Mouse (Mus musculus) lung, embryonic 14.5 days (tissue): ENCODE data around the gene Amh. TPM values are rescaled to one million over a fixed set of nuclear protein-coding genes. Genes with fewer than 3 reads are reported as not detected.

ENCODE experiments used
- ATAC-seq: fragments of 200-750 bp; cut with Nextera tagmentation; 2 replicates; pipeline ENCODE4 v1.8.0; 2017; ENCODE audit warnings: mild to moderate bottlenecking, moderate TSS enrichment, moderate library complexity; ENCODE audit not compliant: insufficient read depth
- DNase-seq: peaks from one replicate; pipeline ENCODE4 v3.0.0-alpha.2; 2015
- H3K27ac ChIP-seq: fragments of 300-500 bp; sonication (generic); 2 replicates; pipeline ENCODE4 v1.5.1; 2014; ENCODE audit warnings: low read depth, mild to moderate bottlenecking, moderate library complexity
- H3K27me3 ChIP-seq: fragments of 300-500 bp; sonication (generic); 2 replicates; pipeline ENCODE4 v1.6.1; 2014; ENCODE audit warnings: low read length, control low read depth; ENCODE audit not compliant: insufficient read depth
- H3K36me3 ChIP-seq: fragments of 300-500 bp; sonication (generic); 2 replicates; pipeline ENCODE4 v1.6.1; 2014; ENCODE audit warnings: control low read depth; ENCODE audit not compliant: insufficient read depth
- H3K4me1 ChIP-seq: fragments of 300-500 bp; sonication (generic); 2 replicates; pipeline ENCODE4 v1.6.1; 2014; ENCODE audit warnings: antibody characterized with exemption, control low read depth; ENCODE audit not compliant: insufficient read depth
- H3K4me2 ChIP-seq: fragments of 300-500 bp; sonication (generic); 2 replicates; pipeline ENCODE4 v1.6.1; 2014; ENCODE audit warnings: mild to moderate bottlenecking
- H3K4me3 ChIP-seq: fragments of 300-500 bp; sonication (generic); 2 replicates; pipeline ENCODE4 v1.5.1; 2014; ENCODE audit warnings: low read depth, low read length
- H3K9ac ChIP-seq: fragments of 300-500 bp; sonication (generic); 2 replicates; pipeline ENCODE4 v1.6.1; 2014
- H3K9me3 ChIP-seq: fragments of 300-500 bp; sonication (generic); 2 replicates; pipeline ENCODE4 v1.6.1; 2016; ENCODE audit warnings: low read depth, low read length, control low read depth
- CTCF ChIP-seq: IDR thresholded peaks from 2 replicates; pipeline ENCODE4 v1.5.1; 2016; ENCODE audit warnings: antibody characterized with exemption, low read depth
- WGBS: fragments of 180-500 bp; shearing (Covaris S2); extraction: QIAGEN DNeasy Blood & Tissue Kit; methylation state at CpG from one replicate; pipeline ENCODE4 v1.1.7; 2014; 5-methylcytosine and 5-hydroxymethylcytosine counted together
- polyA plus RNA-seq: library from polyadenylated mRNA; unstranded; fragments of >200 nt; fragmentation: Nextera tagmentation; extraction: Ambion mirVana; gene quantifications from 2 replicates; pipeline ENCODE4 v1.2.1, GENCODE M21; 2014

Gene Amh
- polyA plus RNA-seq, 1 experiment from 2014 or later: 0.14 TPM

DNA sequence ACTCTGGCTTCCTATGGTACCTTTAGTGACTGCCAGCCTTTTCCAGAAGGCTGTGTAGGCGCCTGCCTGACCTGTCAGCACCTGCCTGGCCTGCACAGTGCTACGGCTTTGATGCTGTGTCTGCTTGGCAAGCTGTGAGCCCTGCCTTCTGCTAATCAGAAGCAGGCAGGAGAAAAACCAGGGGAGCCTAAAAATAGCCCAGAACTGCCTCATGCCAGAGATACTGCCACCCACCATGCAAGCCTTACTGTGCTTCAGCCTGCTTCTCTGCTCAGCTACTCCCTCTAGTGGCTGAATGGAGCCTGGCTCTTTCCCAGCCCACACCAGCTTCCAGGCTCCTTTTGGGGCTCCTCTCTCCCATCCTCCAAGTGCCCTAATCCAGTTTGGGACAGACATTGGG lies 30.5 kb upstream of the Amh start:
- Histone ChIP-seq H3K9ac (no peak overlapping the region), H3K36me3 (peaks cover 99% of the 10 kb centered on the region), H3K9me3 (no peaks in the 10 kb centered on the region), H3K27me3 (no peaks in the 10 kb centered on the region), H3K4me1 (no peaks in the 10 kb centered on the region), H3K27ac (peak overlapping the region; percentile 0; the same call in 1 of the 2 replicates), H3K4me3 (no peak overlapping the region), H3K4me2 (no peak overlapping the region)
- DNase-seq (peak; percentile 81), ATAC-seq (peak; percentile 83)
- WGBS: 42% methylated on average over 2 of the region's 2 CpGs
- peak; percentile 89 for TF ChIP-seq CTCF

DNA sequence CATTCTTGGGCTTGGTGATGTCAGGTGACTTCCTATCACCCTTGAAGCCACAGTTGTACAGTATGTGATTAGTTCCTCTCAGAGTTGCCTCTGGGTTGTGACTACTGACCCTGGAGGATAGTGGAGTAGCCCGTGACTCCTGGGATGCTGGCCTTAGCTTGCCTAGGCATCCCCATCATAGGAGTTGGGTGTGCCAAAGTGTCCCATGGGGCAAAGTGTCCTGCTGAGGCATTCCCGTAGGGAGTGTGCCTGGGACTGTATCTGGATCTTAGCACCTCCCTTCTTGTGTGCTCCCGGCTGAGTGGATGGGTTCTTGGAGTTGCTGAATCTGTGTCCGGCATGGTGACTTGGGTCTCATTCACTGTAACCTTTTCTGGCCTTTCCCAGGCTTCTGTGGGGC lies 30.1 kb upstream of the Amh start:
- DNase-seq: no peak
- Histone ChIP-seq H3K27ac (no peak overlapping the region), H3K4me2 (no peak overlapping the region), H3K27me3 (no peaks in the 10 kb centered on the region), H3K4me1 (no peaks in the 10 kb centered on the region), H3K36me3 (peaks cover 99% of the 10 kb centered on the region), H3K9ac (no peak overlapping the region), H3K9me3 (no peaks in the 10 kb centered on the region), H3K4me3 (no peak overlapping the region)
- no peak for ATAC-seq
- TF ChIP-seq CTCF: no peak
- 86% methylated on average over 4 of the region's 4 CpGs for WGBS

DNA sequence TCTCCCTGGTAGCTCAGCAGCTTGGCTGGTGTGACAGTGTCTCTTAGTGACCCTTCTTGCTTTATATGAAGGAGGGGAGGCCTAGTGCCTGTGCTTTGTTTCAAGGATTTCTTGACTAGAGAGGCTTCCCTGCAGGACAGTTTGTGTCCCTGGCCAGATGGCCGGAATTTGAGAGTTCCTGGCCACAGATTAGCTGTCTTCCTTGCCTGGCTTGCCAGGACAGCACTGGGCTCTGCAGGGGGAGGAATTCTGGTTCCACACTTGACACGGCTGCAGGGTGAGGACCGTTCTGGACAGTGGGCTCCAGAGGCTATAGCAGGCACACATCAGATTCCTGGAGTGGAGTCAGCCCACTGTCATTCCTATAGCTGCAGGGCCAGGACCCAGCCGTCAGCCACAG lies 29.3 kb upstream of the Amh start:
- ATAC-seq (no peak), DNase-seq (no peak)
- no peak overlapping the region for H3K27ac ChIP-seq
- no peaks in the 10 kb centered on the region for H3K9me3 ChIP-seq
- TF ChIP-seq CTCF: no peak
- no peak overlapping the region for H3K4me3 ChIP-seq
- H3K36me3 ChIP-seq: peaks cover 99% of the 10 kb centered on the region
- no peak overlapping the region for H3K4me2 ChIP-seq
- WGBS: 83% methylated on average over 4 of the region's 4 CpGs
- H3K27me3 ChIP-seq: no peaks in the 10 kb centered on the region
- H3K9ac ChIP-seq: no peak overlapping the region
- no peaks in the 10 kb centered on the region for H3K4me1 ChIP-seq

DNA sequence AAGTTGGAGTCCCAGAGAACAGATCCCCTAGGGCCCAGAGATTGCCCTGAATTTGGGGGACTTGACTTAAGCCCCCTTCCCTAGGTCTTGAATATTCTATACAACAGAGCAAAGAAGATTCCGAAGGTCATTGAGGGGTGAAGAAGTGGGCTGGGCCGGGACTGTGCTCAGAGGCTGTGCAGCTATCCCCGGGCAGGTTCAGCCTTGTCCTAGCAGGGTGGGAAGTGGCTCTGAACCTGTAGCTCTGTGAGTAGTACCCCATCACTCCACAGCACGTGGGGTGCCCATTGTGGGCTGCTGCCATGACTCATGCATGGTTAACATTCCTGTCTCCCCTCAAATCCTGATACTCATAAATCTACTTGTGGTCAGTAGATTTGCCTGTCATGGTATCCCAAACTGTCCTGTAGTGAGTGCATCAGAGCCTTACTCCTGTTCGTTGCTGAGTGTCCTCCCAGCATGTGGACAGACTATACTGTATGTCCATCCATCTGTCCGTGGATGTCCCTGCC lies 28.6 kb upstream of the Amh start:
- no peak overlapping the region for H3K9ac ChIP-seq
- H3K4me2 ChIP-seq: no peak overlapping the region
- H3K27me3 ChIP-seq: no peaks in the 10 kb centered on the region
- H3K9me3 ChIP-seq: no peaks in the 10 kb centered on the region
- H3K4me1 ChIP-seq: no peaks in the 10 kb centered on the region
- no peak for TF ChIP-seq CTCF
- ATAC-seq: no peak
- no peak overlapping the region for H3K27ac ChIP-seq
- no peak overlapping the region for H3K4me3 ChIP-seq
- DNase-seq: no peak
- WGBS: 83% methylated on average over 6 of the region's 6 CpGs
- peaks cover 99% of the 10 kb centered on the region for H3K36me3 ChIP-seq

DNA sequence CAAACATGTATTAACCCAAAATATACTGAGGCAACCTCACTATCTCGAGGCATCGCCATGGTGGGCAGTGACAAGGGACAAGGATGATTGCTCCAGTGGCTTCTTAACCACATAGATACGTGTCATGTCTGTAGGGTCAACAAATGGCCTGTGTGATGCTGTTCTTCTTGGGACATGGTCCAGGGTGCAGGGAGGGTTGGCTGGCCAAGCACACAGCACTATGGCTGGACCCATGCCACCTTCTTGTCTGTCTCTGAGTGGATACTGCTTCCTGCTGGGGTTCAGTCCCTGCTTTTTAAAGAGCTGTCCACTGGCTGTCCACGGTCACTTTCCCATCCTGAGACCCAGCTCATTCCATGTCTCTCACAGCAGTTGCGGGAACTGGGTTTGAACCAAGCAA lies 27.9 kb upstream of the Amh start:
- H3K4me2 ChIP-seq: no peak overlapping the region
- H3K9me3 ChIP-seq: no peaks in the 10 kb centered on the region
- H3K36me3 ChIP-seq: peaks cover 99% of the 10 kb centered on the region
- H3K9ac ChIP-seq: no peak overlapping the region
- no peaks in the 10 kb centered on the region for H3K4me1 ChIP-seq
- TF ChIP-seq CTCF: no peak
- no peak overlapping the region for H3K4me3 ChIP-seq
- no peaks in the 10 kb centered on the region for H3K27me3 ChIP-seq
- ATAC-seq (no peak), DNase-seq (no peak)
- WGBS: 89% methylated on average over 5 of the region's 5 CpGs
- no peak overlapping the region for H3K27ac ChIP-seq

DNA sequence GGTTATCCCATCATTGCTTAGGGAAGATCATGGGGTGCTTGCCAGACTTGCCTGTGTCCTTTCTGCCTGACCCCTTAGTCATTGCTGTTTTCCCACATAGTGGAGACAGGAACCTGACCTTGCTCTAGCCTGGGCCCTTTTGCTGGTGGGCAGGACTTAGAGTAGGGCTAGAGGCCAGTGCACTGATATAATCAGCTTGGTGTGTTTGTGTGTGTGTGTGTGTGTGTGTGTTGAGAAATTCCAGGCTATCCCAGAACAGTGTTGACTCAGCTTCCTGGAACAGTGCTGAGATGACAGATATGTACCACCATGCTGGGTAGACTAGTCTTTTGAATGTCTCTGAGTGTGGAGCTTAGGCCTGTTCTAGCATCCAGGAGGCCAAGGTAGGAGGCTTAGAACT lies 25.5 kb upstream of the Amh start:
- Histone ChIP-seq H3K27ac (no peak overlapping the region), H3K4me3 (no peak overlapping the region), H3K4me1 (no peaks in the 10 kb centered on the region), H3K4me2 (no peak overlapping the region), H3K9ac (no peak overlapping the region), H3K36me3 (peaks cover 100% of the 10 kb centered on the region), H3K9me3 (no peaks in the 10 kb centered on the region), H3K27me3 (no peaks in the 10 kb centered on the region)
- no peak for TF ChIP-seq CTCF
- DNase-seq (no peak), ATAC-seq (no peak)

DNA sequence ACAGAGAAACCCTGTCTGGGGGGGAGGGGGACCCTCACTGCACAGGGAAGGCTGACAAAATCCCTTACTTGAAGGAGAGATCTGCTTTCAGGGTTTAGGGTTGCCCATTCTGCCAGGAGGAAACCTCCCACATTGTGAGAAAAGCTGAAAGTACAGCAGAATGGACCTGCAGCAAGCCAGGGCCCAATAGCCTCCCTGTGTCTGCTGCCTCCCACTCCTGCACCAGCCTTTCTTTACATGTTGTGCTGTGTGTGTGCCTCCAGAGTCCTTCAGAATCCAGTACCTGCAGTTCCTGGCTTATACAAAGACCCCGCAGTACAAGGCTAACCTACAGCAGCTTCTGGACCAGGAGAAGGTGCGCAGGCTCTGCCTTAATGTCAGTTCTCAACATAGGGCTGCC lies 20.7 kb upstream of the Amh start:
- ATAC-seq (no peak), DNase-seq (no peak)
- no peaks in the 10 kb centered on the region for H3K4me1 ChIP-seq
- no peak overlapping the region for H3K9ac ChIP-seq
- H3K4me2 ChIP-seq: no peak overlapping the region
- WGBS: 97% methylated on average over 2 of the region's 2 CpGs
- H3K36me3 ChIP-seq: peaks cover 100% of the 10 kb centered on the region
- H3K27ac ChIP-seq: no peak overlapping the region
- TF ChIP-seq CTCF: no peak
- H3K9me3 ChIP-seq: no peaks in the 10 kb centered on the region
- H3K4me3 ChIP-seq: no peak overlapping the region
- H3K27me3 ChIP-seq: no peaks in the 10 kb centered on the region

DNA sequence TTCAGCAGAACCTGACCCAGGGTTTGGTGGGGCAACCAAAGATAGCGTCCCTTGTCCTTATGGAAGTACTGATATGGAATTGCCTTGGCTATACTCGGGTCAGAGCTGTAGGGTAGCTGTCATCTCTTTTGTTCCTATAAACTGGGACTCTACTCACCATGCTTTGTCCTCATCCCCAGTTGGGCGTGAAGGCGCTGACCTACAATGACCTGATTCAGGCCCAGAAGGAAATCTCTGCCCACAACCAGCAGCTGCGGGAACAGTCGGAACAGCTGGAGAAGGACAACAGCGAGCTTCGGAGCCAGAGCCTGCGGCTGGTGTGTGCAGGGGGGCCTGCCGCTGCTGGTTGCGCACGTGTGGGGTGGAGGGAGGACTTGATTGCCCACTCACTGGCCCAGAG lies 20.2 kb upstream of the Amh start:
- Histone ChIP-seq H3K27me3 (no peaks in the 10 kb centered on the region), H3K9ac (no peak overlapping the region), H3K4me3 (no peak overlapping the region), H3K36me3 (peaks cover 100% of the 10 kb centered on the region), H3K4me1 (no peaks in the 10 kb centered on the region), H3K9me3 (no peaks in the 10 kb centered on the region), H3K27ac (no peak overlapping the region), H3K4me2 (no peak overlapping the region)
- ATAC-seq (no peak), DNase-seq (no peak)
- WGBS: 89% methylated on average over 12 of the region's 12 CpGs
- no peak for TF ChIP-seq CTCF
